Mouse (Mus musculus) CH12.LX (cell line): ENCODE data around the gene Anks1.

ENCODE experiments used
- CTCF ChIP-seq, 2 experiments: IDR thresholded peaks in 1 of 2; conservative IDR thresholded peaks in 1 of 2; 2 replicates each; pipeline ENCODE4 v1.5.1; 2011 to 2012; ENCODE audit warnings: low read depth in 2 of 2, low read length in 2 of 2, improper control_type of control experiment in 1 of 2, inconsistent platforms in 1 of 2, mild to moderate bottlenecking in 1 of 2, moderate library complexity in 1 of 2
- E2F4 ChIP-seq: IDR thresholded peaks from 2 replicates; pipeline ENCODE4 v1.6.1; 2011; ENCODE audit warnings: low read depth, low read length, improper control_type of control experiment; ENCODE audit not compliant: insufficient replicate concordance
- ELF1 ChIP-seq: IDR thresholded peaks from 2 replicates; pipeline ENCODE4 v1.6.1; 2014; ENCODE audit warnings: low read depth, mild to moderate bottlenecking, inconsistent platforms, low read length, improper control_type of control experiment
- EP300 ChIP-seq: IDR thresholded peaks from 2 replicates; pipeline ENCODE4 v1.6.1; 2011; ENCODE audit warnings: low read length, improper control_type of control experiment
- MEF2A ChIP-seq: IDR thresholded peaks from 2 replicates; pipeline ENCODE4 v1.6.1; 2014; ENCODE audit warnings: low read depth, mild to moderate bottlenecking, inconsistent platforms, low read length, improper control_type of control experiment, borderline replicate concordance
- POLR2A ChIP-seq: IDR thresholded peaks from 2 replicates; pipeline ENCODE4 v1.6.1; 2011; ENCODE audit warnings: low read depth, mild to moderate bottlenecking, improper control_type of control experiment, low read length
- SMC3 ChIP-seq: IDR thresholded peaks from 2 replicates; pipeline ENCODE4 v1.6.1; 2011; ENCODE audit warnings: low read depth, low read length, improper control_type of control experiment
- TBP ChIP-seq: conservative IDR thresholded peaks from 2 replicates; pipeline ENCODE4 v1.6.1; 2011; ENCODE audit warnings: low read depth, low read length, improper control_type of control experiment
- USF2 ChIP-seq: conservative IDR thresholded peaks from 2 replicates; pipeline ENCODE4 v1.6.1; 2011; ENCODE audit warnings: low read depth, low read length, improper control_type of control experiment
- ZC3H11A ChIP-seq: IDR thresholded peaks from 2 replicates; pipeline ENCODE4 v1.6.1; 2012; ENCODE audit warnings: low read depth, mild to moderate bottlenecking, inconsistent platforms, low read length, improper control_type of control experiment
- ZKSCAN1 ChIP-seq: IDR thresholded peaks from 2 replicates; pipeline ENCODE4 v1.6.1; 2012; ENCODE audit warnings: low read depth, inconsistent platforms, low read length, improper control_type of control experiment, borderline replicate concordance
- ZMIZ1 ChIP-seq: IDR thresholded peaks from 2 replicates; pipeline ENCODE4 v1.6.1; 2012; ENCODE audit warnings: low read depth, mild to moderate bottlenecking, inconsistent platforms, low read length, improper control_type of control experiment

DNA sequence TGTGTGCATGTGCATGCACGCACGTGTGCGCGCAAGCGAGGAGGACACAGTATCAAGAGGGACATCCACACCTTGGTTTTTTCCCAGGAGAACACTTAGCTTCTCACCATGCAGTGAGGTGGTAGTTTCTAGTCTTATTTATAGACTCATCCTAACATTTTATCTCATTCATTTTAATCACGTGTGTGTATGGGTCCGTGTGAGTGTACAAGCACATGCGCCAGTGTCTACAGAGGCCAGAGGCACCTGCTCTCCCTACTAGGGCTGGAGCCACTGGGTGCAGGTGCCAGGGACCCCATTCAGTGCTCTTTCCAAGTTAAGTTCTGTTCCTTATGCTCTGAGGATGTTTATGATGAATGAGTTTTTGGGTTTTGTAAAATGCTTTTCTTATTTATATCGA is 48.5 kb downstream of the Anks1 start:
- TF ChIP-seq CTCF (conservative IDR thresholded peaks at IDR 0.05 in 1 of 2, IDR thresholded peaks at IDR 0.05 in 1 of 2; ENCODE audit: low read depth in 2 of 2, low read length in 2 of 2) (no peak), TBP (no peak), ZKSCAN1 (no peak), POLR2A (no peak), ELF1 (no peak), USF2 (no peak), SMC3 (no peak), E2F4 (no peak), ZC3H11A (no peak), MEF2A (no peak), ZMIZ1 (no peak), EP300 (no peak)
